Mouse (Mus musculus) thymus, postnatal 0 days (tissue): ENCODE measurements around the gene Sdf2. TPM values are rescaled to one million over a fixed set of nuclear protein-coding genes. Genes with fewer than 3 reads are reported as not detected.

Experiments used
- DNase-seq: peaks from one replicate; pipeline ENCODE4 v3.0.0-alpha.2; 2015; ENCODE audit warnings: low spot score
- polyA plus RNA-seq: library from polyadenylated mRNA; unstranded; fragments of >200 nt; fragmentation: Nextera tagmentation; extraction: Ambion mirVana; gene quantifications from 2 replicates; pipeline ENCODE4 v1.2.1, GENCODE M21; 2015

Gene Sdf2
- polyA plus RNA-seq, result 74.6 and 74.7 TPM in 2 replicates

DNA sequence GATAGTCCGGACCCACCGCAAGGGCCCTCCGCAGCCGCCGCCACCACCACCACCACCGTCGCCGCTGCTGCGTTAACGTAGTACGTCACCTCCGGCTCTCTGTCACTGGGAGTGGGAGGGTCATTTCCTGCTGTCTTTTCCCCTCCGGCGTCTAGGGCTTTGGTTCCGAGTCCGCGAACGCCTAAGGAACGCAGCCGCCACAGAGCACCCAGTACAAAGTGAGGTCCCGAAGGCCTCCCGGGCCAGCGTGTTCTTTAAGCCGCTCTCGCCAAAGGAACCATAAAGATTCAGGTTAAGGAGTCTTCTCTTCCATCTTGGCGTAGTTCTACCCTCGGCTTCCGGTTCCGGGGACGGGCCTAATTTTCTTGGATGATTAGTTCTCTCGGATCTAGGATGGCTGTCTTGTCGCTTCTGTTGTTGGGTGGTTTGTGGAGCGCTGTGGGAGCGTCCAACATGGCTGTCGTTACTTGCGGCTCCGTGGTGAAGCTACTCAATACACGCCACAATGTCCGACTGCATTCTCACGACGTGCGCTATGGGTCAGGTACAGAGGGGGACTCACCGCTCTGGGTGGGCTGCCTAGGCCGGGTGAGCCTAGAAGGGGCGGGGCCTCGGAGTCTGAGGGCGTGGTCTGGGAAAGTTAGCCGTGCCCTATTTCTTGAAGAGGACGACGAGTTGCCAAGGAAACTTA lies at the start of gene Sdf2, which contains the start of gene Supt6:
Gene Sdf2, plus strand, starts transcription at position 120 of the 691 bp plus-strand sequence.
Gene Supt6, minus strand, starts transcription at position 361 of the 691 bp plus-strand sequence.
- peak; percentile 92 for DNase-seq

DNA sequence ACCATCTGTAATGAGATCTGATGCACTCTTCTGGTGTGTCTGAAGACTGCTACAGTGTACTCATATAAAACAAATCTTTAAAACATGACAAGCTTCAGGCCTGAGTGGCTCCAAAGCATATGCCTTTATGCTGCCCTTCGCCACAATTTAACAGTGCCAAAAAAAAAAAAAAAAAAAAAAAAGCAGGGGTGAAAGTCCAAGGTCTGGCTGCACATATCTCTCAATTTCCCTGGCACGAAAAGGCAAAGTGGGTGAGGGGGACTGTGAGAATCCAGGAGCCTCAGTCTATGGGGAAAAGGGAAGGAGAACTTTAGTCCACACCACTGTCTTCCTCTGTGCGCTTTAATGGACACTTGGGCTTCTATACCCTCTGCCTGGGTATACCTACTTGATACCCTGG lies 43.2 kb upstream of the Sdf2 start:
- no peak for DNase-seq

DNA sequence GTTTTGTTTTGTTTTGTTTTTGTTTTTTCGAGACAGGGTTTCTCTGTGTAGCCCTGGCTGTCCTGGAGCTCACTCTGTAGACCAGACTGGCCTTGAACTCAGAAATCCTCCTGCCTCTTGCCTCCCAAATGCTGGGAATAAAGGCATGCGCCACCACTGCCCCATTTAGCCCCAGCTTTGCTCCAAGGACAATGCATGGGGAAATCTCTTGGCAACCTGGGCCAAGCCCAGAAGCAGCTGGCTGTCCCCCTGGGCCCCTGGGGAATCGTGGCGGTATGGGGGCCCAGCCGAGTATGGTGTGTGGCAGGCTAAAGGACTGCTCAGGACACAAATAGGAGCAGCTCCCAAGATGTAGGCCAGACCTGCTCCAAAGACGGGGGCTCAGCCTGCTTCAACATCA lies 41.3 kb upstream of the Sdf2 start:
- DNase-seq, result no peak

DNA sequence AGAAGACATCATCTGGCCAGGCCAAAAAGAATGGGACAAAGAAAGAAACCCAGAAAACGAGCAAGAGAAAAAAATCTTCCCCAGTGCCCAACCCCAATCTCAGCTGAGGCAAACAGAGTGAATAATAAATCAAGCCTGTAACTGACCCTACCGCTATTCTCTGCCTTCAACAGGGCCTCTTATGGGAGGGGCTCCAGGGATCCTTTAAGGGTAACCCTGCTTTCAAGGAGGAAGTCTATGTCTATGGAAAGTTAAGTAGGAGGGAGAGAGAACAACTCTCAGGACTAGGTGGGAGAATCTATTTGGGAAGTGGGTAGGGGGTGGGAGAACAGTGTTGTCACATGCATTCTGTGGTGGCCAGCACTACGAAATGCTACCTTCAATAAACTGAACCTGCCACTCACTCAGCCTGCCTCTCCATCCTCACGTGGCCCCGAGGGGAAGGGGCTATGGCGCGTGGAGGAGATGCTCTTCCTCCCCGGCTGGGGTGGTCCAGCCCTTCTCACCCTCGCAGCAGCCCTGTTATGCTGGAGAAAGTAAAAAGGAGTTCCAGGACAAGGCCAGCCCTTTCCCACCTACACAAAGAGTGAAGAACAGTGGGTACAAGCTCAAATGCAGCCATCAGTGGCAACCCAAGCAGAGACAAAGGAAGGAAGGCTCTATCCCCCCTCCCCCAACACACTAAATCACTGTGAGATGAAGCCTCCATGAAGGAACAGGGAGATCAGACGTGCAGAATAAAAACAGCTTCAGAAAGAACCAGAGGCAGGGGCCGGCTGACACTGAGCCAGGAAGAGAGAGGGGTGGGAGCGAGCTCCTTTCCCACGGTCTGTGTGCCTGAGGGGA lies 40.0 kb upstream of the Sdf2 start:
- DNase-seq, result no peak

DNA sequence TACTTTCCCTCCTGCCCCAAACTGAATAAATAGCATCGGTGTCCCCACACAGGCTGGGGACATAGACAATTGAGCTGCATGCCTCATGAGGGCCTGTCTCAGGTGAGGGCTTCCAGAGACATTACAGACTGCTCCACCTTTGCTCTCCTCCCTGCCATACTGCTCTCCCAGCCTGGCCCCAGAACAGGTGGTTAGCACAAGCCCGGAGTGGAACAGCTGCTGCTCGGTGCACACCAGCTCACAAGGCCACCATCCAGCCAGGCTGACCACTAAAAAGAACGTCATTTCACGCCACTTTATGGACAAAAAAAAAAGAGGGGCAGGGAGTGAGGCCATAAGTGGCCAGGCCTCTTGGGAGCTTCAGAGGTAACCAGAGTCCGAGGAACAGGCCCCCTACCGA lies 38.4 kb upstream of the Sdf2 start:
- no peak for DNase-seq

DNA sequence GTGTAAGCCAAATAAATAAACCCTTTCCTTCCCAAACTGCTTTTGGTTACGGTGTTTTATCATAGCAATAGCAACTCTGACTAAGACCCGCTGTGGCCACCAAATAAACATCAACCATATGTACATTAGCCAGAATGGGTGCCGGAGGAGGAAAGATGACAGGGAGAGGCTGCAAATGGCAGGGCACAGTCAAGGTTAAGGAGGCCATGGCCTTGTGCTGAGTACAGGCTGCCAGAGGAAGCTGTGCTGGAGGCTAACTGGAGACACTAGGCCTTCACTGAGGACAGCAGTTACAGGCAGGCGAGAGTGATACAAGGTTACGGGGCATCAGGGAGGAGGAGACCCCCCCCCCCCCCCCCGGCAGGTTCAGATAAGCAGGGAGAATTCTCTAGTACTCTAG lies 35.7 kb upstream of the Sdf2 start:
- no peak for DNase-seq

DNA sequence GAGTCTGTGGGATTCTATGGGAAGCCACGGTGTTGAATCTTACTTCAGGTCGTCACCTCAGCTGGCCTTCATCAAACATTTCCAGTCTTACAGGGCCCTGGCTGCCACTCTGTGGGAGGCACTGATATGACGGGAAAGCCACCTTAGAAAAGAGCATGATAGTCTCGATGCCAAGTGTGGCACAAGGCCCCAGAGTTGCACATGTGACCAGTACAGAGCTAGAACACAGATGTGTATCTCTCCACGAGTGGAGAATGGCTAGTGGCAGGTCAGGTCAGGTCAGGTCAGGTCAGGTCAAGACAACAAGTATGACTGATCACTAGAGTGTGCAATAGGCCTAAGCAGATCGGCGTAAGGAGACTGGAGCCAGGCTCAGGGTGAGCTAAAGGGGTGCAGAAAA lies 34.9 kb upstream of the Sdf2 start:
- DNase-seq, result no peak

DNA sequence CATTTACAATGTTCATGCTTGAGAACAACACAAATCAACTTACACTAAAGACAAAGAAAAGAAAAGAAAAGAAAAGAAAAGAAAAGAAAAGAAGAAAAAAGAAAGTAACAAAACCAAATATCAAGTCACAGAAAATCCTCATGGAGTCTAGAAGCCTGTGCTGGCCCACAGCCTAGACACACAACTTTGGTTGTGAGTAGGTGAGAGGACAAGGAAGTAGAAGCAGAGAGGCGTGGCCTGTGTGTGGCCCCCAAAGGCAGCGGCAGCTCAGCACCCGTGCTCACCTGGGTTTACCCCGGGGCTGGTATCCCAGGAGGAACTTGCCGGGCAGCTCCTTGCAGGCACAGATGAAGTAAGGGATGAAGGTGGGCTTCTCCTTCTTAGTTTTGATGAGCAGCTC lies 34.0 kb upstream of the Sdf2 start:
- DNase-seq, result no peak

DNA sequence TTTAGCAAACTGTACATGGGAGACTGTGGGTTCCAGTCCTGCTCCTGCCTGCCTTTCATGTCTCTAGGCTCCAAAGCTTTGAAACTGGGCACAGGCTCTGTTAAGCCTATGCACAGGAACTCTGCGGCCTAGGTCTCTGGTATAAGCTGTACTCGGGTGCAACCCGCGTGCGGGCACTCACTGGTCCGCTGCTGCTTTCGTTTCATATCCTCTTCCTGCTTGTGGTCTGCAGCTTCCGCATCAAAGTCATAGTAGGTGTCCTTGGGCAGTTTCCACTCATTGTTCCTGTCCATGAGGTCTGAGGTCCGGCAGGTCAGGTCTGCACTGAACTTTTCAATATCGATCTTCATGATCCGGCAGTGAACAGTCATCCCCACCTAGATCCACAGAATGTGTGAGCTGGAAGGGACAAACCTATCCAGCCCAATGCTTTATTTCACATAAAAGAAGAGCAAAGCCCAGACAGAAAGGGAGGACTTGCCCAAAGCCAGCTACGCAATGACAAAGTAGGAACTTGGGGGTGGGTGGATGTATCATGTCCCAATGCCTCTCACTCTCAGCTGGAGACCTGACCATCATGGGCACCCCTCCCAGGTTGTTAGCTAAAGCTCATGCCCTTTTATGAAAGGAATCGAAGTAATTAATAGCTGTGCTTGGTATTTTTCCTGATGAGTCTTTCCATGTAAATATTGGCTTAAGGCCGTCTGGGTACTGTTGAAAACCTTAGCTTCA lies 32.3 kb upstream of the Sdf2 start:
- DNase-seq, result no peak

DNA sequence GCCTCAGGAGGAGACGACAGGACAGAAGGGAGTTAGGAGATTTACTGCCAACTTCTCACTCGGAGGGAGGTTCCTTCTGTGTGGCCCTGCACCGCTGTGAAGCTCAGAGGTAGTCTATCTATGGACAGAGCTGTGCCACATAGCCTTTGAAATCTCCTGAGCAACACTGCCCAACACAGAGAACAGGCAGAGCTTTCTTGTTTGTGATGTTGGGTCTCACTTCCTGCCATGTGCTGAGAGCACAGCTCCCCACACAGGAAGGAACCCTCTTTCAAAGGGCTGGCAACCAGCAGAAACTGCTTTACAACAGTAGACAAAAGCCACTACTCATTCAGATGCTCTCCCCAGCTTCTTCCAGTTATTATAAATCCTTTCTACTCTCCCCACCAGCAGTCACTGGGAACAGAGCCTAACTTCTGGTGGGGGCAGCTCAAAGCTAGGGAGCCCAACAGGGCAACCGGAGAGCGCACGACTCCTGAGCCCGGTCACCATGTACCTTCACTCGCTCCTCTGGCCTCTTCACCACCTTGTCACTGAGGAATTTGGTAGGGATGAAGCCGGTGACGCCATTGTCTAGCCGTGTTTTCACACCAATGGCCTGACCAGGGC lies 29.7 kb upstream of the Sdf2 start:
- peak; percentile 64 for DNase-seq

DNA sequence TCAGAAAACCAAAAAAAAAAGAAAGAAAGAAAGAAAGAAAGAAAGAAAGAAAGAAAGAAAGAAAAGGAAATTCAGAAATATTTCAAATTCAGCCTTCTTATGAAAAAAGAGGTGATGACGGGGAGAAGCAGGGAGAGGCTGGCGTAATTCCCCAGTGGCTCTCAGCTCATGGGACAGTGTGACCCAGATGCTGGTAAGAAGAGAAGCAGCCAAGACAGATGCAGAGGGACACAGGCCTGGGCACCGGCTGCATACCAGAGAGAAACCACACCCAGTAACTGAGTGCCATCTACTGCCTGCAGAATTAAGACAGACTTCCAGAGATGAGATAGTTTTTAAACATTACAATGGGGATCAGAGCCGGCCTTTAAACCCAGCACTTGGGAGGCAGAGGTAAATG lies 22.0 kb upstream of the Sdf2 start:
- no peak for DNase-seq

DNA sequence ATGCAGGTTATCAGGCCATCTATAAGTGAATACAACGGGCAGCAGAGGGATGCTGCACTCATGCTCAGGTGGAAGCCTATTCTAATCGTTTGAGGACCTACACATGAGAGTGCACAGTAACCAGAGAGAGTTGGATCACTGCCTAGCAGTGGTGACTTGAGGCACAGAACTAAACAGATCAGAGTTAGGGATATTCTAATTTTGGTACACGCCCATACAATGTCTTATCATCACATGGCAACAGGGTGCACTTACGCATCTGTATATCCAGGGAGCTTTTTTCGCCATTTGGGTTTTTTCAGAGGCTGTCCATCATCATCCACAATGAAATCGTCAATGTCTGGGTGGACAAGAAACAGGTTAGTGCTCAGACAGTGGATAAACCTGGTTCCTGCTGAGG lies 14.0 kb upstream of the Sdf2 start:
- no peak for DNase-seq

DNA sequence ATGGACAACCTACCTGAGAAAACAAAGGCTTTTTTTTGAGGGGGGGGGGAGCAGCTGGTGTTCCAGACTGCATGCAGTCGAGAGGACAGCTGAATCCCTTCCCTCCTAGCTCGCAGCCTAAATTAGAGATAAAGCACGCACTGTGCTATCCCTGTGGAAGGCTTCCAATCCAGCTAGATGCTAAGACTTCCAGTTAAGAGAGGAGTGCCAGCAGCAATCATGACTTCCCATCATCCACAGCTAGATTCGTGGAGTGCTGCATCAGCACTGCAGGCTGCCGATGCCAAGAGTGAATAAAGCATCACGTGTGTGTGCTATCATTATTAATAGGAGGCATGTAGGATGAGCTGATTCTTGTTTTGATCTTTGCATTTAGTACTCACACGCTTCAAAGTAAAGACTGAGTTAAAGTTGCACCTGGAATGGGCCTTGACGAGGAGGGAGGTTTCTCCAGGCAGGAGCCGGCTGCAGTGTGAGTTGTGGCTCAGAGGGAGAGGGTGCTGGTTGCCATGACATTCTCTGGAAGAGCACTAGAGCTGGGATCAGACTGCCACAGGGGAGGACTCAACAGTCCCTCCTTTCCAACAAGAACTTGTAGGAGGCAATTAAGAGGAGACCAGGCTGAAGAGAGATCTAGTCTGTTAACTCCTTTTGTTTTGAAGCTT lies 5.2 kb upstream of the Sdf2 start:
- DNase-seq, result no peak

DNA sequence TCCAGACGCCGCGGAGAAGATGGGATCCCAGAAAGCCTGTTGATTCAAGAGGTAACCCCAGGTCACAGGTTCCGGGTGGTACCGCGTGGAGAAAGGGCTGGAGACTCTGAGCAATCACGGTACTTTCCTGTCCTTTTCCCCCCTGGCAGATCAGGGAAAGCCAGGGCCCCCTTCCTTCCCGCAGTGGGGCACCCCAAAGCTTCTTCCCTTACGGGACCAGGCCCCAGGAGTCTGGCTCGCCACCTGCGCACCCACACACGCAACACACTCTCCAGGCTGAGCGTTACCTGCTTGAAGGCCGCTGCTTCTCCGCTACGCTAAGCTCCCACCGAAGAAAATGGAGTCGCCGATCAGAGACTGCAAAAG lies 302 bp upstream of the Sdf2 start:
- no peak for DNase-seq

DNA sequence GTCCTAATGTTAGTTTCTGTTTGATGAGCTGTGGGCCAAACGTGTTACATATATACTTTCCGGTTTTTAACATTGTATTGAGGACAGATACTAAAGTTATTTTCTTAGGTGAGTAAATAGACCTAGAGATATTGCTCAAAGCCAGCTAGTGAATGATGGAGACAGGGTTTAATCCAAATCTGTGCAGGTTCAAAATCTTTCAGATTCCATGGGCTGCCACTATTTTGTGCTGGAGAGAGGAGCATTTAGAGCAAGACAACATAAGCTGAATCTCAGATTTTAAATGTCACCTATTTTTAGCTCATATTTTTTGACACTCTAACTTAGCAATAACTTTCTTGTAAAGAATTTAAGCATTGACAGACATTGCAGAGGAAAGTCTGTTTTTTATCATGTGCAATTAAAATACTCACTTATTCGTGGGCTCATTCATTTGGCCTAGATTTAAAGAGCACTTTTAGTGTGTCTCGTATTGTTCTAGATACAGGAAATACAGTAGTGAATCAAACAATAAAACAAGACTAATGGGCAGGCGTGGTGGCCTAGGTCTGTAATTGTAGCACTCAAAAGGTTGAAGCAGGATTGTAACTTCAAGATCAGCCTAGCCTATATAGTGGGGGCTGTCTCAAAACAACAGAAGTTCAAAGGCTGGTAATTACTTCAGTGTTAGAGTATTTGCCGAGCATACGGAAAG lies 919 bp downstream of the Sdf2 start:
- DNase-seq, result no peak

DNA sequence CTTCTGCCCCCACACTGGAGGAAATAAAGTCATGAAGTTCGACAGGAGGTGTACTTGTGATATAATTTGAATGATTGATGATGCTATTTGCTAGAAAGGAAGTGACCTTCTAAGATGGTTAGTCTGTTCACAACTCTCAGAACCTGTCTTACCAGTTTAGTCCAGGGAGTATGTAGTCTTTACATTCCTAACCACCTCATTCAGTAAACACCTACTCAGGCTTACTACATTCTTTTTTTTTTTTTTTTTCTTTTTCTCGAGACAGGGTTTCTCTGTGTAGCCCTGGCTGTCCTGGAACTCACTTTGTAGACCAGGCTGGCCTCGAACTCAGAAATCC lies 1.4 kb downstream of the Sdf2 start:
- no peak for DNase-seq

DNA sequence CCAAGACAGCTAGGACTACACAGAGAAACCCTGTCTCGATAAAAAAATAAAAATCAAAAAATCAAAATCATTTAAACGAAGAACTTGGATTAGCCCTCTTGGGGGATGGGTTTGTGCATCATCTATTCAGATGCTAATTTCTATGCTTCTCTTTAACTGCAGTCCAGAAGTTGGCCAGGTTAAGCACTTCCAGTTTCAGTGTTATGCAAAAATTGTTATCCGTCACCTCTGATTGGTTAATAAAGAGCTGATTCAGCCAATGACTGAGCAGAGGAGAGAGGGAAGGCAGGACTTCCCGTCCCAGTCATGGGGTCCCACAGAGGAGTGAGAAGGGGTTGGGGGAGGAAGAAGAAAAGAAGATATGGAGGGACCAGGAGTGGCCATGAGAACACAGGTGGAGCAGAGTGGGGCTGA lies 2.2 kb downstream of the Sdf2 start:
- DNase-seq, result no peak

DNA sequence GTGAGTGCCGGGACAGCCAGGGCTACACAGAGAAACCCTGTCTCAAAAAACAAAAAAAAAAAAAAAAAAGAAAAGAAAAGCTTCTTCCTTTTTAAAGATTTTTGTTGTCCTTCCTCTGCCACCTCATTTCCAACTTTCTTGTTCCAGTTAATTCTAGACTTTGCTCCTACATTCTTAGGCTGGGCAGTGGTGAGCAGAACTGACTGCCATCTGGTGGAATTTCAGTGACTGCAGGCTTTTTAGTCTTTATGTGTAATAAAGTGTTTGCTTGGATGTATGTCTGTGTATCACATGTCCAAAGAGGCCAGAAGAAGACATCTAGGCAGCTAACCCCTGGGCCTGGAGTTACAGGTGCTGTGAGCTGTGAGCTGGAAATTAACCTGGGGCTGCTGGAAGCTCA lies 11.1 kb downstream of the Sdf2 start:
- DNase-seq, result no peak

DNA sequence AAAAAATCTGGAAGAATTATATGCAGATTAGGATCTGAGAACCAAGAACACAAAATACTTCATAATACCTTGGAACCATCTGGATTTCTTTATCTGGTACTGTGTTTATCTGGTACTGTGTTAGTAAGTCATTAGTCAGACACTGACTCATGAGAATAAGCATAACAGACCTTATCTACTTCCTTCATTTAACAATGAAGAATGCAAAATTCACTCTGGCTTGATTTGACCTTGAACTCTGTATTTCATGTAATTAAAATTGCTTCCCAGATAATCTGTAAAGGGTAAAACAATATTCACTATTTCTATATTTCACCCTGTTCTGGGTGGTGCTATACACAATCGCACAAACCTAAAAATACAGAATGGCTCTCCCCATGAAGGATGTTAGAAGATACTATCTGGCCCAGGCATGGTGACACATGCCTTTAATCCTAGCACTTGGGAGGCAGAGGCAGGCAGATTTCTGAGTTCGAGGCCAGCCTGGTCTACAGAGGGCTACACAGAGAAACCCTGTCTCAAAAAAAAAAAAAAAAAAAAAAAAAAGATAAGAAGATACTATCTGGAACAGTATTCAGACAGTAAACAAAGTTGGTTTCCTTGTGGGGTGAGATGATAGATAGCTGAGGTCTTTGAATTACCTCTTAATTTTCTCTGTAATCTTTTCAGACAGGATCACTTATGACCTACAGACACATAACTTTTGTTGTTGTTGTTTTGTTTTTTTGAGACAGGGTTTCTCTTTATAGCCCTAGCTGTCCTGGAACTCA lies 15.1 kb downstream of the Sdf2 start:
- no peak for DNase-seq
